Mouse (Mus musculus) hindbrain, embryonic 11.5 days (tissue): ENCODE measurements around the gene Cdk14. TPM values are rescaled to one million over a fixed set of nuclear protein-coding genes. Genes with fewer than 3 reads are reported as not detected.
A peak's percentile ranks its signal among the peaks of the same experiment; 100 is the strongest.

Experiments
- ATAC-seq: fragments of 200-750 bp; cut with Nextera tagmentation; 2 replicates; pipeline ENCODE4 v1.8.0; 2017; ENCODE audit warnings: mild to moderate bottlenecking, moderate TSS enrichment, moderate library complexity; ENCODE audit not compliant: low FRiP score
- DNase-seq: peaks from one replicate; pipeline ENCODE4 v3.0.0-alpha.2; 2015; ENCODE audit warnings: low spot score
- H3K27ac ChIP-seq: fragments of 300-500 bp; sonication (generic); 2 replicates; pipeline ENCODE4 v1.5.1; 2014; ENCODE audit warnings: mild to moderate bottlenecking, low read depth, low read length
- H3K27me3 ChIP-seq: fragments of 300-500 bp; sonication (generic); 2 replicates; pipeline ENCODE4 v1.6.1; 2014; ENCODE audit warnings: mild to moderate bottlenecking, low read length, moderate library complexity, mixed read lengths; ENCODE audit not compliant: control insufficient read depth, insufficient read depth
- H3K36me3 ChIP-seq: fragments of 300-500 bp; sonication (generic); 2 replicates; pipeline ENCODE4 v1.6.1; 2014; ENCODE audit warnings: mild to moderate bottlenecking, low read length, moderate library complexity, mixed read lengths; ENCODE audit not compliant: control insufficient read depth, insufficient read depth
- H3K4me1 ChIP-seq: fragments of 300-500 bp; sonication (generic); replicated peaks from 2 replicates; pipeline ENCODE4 v1.6.1; 2014; ENCODE audit warnings: low read length, mixed read lengths; ENCODE audit not compliant: control insufficient read depth, insufficient read depth
- H3K4me2 ChIP-seq: fragments of 300-500 bp; sonication (generic); replicated peaks from 2 replicates; pipeline ENCODE4 v1.6.1; 2014; ENCODE audit warnings: mild to moderate bottlenecking, low read depth, low read length
- H3K4me3 ChIP-seq: fragments of 300-500 bp; sonication (generic); 2 replicates; pipeline ENCODE4 v1.5.1; 2014; ENCODE audit warnings: low read depth, low read length
- H3K9ac ChIP-seq: fragments of 300-500 bp; sonication (generic); 2 replicates; pipeline ENCODE4 v1.6.1; 2014; ENCODE audit warnings: low read depth, low read length
- H3K9me3 ChIP-seq: fragments of 300-500 bp; sonication (generic); 2 replicates; pipeline ENCODE4 v1.6.1; 2016; ENCODE audit warnings: low read length; ENCODE audit not compliant: control insufficient read depth
- WGBS: fragments of 180-500 bp; shearing (Covaris S2); extraction: QIAGEN DNeasy Blood & Tissue Kit; methylation state at CpG from one replicate; pipeline ENCODE4 v1.1.7; 2014; 5-methylcytosine and 5-hydroxymethylcytosine counted together
- polyA plus RNA-seq: library from polyadenylated mRNA; unstranded; fragments of >200 nt; fragmentation: Nextera tagmentation; extraction: Ambion mirVana; gene quantifications from 2 replicates; pipeline ENCODE4 v1.2.1, GENCODE M21; 2014

Gene Cdk14
- polyA plus RNA-seq, 1 experiment from 2014 or later, result 35.7 TPM

GRCm38 (mm10) chr5:4853503-4853902 lies 566.6 kb downstream of the Cdk14 start:
- Histone ChIP-seq H3K27ac (no peak overlapping the region), H3K36me3 (no peaks in the 10 kb centered on the region), H3K4me1 (no peaks in the 10 kb centered on the region; the same call in 1 of the 2 replicates), H3K9ac (no peak overlapping the region), H3K27me3 (no peaks in the 10 kb centered on the region), H3K9me3 (no peaks in the 10 kb centered on the region), H3K4me3 (no peak overlapping the region), H3K4me2 (no peak overlapping the region)
- DNase-seq, result no peak
- ATAC-seq, result no peak
- 86% methylated on average over 2 of the region's 2 CpGs for WGBS

DNA sequence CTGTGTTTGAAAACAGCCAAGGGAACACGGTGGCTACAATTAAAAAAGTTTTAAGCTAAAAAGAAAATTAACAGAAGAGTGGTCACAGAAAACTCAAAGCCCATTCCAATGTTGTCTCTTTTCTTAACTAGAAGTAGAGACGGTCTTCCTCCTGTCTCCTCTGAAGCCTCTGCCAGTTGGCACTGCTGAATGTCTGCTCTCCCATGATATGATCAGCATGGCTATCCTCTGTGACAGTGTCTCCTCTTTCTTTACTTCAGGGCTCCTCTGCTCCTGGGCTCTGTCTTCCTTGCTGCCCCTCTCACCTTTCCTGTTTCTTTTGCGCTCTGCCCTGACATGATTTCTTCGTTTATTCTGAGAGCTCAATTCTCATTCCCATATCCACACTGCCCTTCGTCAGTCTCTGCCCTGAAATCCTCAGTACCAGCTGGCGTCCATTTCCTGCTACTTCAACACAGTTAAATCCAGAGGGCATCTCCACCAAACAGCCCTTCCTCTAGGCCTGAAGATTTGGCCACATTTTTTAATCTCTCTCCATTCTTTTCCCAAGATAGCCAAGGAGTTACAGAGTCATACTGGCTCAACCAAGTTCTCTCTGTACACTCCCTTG lies 567.3 kb downstream of the Cdk14 start:
- no peak overlapping the region for H3K9ac ChIP-seq
- H3K9me3 ChIP-seq, result no peaks in the 10 kb centered on the region
- H3K4me2 ChIP-seq, result no peak overlapping the region
- no peak for ATAC-seq
- no peaks in the 10 kb centered on the region for H3K27me3 ChIP-seq
- no peaks in the 10 kb centered on the region; the same call in 1 of the 2 replicates for H3K4me1 ChIP-seq
- no peak for DNase-seq
- 85% methylated on average over 6 of the region's 6 CpGs for WGBS
- H3K36me3 ChIP-seq, result no peaks in the 10 kb centered on the region
- no peak overlapping the region for H3K27ac ChIP-seq
- H3K4me3 ChIP-seq, result no peak overlapping the region

DNA sequence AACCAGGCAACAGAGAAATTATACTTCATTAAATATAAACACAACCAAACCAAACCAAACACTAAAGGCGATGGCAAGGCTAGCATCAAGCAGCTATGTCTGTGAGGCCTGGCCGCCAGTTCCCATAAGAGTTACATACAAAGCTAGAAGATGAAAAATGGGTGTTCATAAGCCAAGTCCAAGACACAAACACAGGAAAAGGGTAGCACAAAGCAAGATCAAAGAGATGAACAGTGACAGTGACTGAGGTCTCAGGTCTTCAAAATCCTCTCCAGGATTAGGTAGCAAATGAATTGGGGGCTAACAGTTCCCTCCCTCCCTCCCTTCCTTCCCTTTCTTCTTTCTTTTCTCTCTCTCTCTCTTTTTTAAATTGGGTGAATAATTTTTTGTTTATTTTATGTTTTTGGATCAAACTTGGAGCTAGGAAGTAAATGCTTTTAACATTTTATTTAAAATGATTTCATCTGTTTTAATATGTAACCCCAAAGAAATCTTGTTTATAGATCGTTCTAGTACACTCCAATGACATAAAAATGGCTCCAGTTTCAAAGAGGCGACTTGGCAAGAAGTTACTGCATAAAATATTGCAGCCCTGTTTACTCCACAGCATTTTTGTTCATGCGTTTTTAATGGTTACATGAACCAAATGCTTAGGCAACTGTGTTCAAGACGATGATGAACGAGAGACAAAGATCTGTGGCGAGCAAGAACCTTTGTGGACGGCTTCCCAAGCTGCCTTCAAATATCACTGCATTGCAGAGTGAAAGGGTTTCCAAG lies 568.0 kb downstream of the Cdk14 start:
- DNase-seq (no peak), ATAC-seq (no peak)
- Histone ChIP-seq H3K27ac (no peak overlapping the region), H3K4me3 (no peak overlapping the region), H3K9ac (no peak overlapping the region), H3K4me2 (no peak overlapping the region), H3K36me3 (no peaks in the 10 kb centered on the region), H3K27me3 (no peaks in the 10 kb centered on the region), H3K9me3 (no peaks in the 10 kb centered on the region), H3K4me1 (no peaks in the 10 kb centered on the region)
- WGBS, result 88% methylated on average over 9 of the region's 9 CpGs

DNA sequence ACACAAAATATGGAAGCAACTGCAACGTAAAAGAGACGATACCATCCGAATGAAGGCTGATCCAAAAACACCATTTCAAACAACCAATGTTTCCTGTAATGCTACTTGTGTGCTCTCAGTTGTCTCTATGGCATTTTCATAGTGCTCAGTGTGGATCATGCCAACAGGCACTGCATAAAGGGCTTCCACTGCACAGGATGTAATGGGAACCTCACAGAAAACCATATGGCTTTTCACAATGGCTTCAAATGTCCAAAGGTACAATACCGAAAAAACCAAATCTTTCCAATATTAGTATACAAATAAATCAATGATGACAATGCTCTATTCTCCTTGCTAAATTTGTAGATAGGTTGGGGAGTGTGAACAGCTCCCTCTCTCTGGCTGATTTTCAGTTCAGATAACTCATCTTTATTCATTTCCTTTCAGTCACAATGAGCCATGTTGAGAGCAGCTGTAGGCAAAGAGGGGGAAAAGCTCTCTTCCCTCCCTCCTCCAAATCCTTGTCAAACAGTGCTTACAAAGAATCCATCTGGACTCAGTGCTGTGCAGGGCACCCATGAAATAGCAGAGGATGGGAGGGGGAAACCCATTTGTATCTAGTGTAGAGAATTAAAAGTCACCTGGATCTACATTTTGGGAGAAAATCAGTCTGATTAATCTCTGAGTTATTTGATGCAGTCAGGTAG lies 568.7 kb downstream of the Cdk14 start:
- Histone ChIP-seq H3K36me3 (no peaks in the 10 kb centered on the region), H3K4me1 (no peaks in the 10 kb centered on the region), H3K27ac (no peak overlapping the region), H3K4me3 (no peak overlapping the region), H3K27me3 (no peaks in the 10 kb centered on the region), H3K9ac (no peak overlapping the region), H3K4me2 (no peak overlapping the region), H3K9me3 (no peaks in the 10 kb centered on the region)
- ATAC-seq, result peak; percentile 83
- 90% methylated on average over 4 of the region's 4 CpGs for WGBS
- DNase-seq, result peak; percentile 25

GRCm38 (mm10) chr5:4834819-4835480 lies 585.2 kb downstream of the Cdk14 start:
- H3K9ac ChIP-seq, result no peak overlapping the region
- WGBS, result 9% methylated on average over 13 of the region's 13 CpGs
- no peaks in the 10 kb centered on the region for H3K36me3 ChIP-seq
- no peak overlapping the region for H3K4me3 ChIP-seq
- DNase-seq (peak; percentile 78), ATAC-seq (peak; percentile 88)
- H3K4me1 ChIP-seq, result no peaks in the 10 kb centered on the region; the same call in 1 of the 2 replicates
- peaks cover 3% of the 10 kb centered on the region; the same call in 1 of the 2 replicates for H3K27me3 ChIP-seq
- H3K9me3 ChIP-seq, result no peaks in the 10 kb centered on the region
- no peak overlapping the region for H3K4me2 ChIP-seq
- peak overlapping the region; percentile 37 for H3K27ac ChIP-seq

- Histone ChIP-seq H3K27ac (no peak overlapping the region), H3K36me3 (no peaks in the 10 kb centered on the region), H3K27me3 (peaks cover 3% of the 10 kb centered on the region; the same call in 1 of the 2 replicates), H3K4me3 (no peak overlapping the region), H3K4me1 (no peaks in the 10 kb centered on the region; the same call in 1 of the 2 replicates), H3K9ac (no peak overlapping the region), H3K9me3 (no peaks in the 10 kb centered on the region), H3K4me2 (no peak overlapping the region)
- DNase-seq, result peak; percentile 50
- WGBS, result 17% methylated on average over 11 of the region's 11 CpGs
- peak; percentile 50 for ATAC-seq
Observed at GRCm38 (mm10) chr5:4833940-4834339, 586.2 kb downstream of the Cdk14 start.

GRCm38 (mm10) chr5:4826886-4827285 lies 593.2 kb downstream of the Cdk14 start:
- 87% methylated on average over 2 of the region's 2 CpGs for WGBS
- H3K4me3 ChIP-seq, result no peak overlapping the region
- no peaks in the 10 kb centered on the region for H3K27me3 ChIP-seq

DNA sequence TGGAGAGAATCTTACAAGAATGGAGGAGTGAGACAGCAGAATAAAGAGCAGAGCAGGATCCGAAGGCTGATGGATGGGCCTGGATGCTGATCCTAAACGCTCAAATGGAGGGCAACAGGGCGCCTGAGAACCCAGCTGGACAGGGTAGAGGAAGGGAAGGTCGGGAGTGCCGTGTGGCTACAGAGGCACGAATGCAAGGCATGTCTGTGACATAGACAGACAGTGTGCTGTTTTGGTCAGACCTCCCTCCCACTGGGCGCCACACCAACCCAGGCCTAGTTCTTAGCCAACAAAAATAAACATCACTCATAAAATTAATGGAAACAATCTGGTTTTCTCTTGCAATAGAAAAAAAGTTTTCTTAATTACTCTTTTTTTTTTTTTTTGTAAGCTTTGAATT lies 594.2 kb downstream of the Cdk14 start:
- H3K27ac ChIP-seq, result no peak overlapping the region
- H3K36me3 ChIP-seq, result no peaks in the 10 kb centered on the region
- H3K27me3 ChIP-seq, result no peaks in the 10 kb centered on the region
- H3K9ac ChIP-seq, result no peak overlapping the region
- H3K4me2 ChIP-seq, result no peak overlapping the region
- DNase-seq, result no peak
- no peaks in the 10 kb centered on the region for H3K9me3 ChIP-seq
- WGBS, result 54% methylated on average over 7 of the region's 7 CpGs
- no peak for ATAC-seq
- H3K4me1 ChIP-seq, result no peaks in the 10 kb centered on the region
- no peak overlapping the region for H3K4me3 ChIP-seq

More at GRCm38 (mm10) chr5:4826886-4827285, 593.2 kb downstream of the Cdk14 start:
- ATAC-seq (no peak), DNase-seq (no peak)
- no peak overlapping the region for H3K27ac ChIP-seq
- H3K4me2 ChIP-seq, result no peak overlapping the region
- no peaks in the 10 kb centered on the region for H3K4me1 ChIP-seq
- no peaks in the 10 kb centered on the region for H3K36me3 ChIP-seq
- no peaks in the 10 kb centered on the region for H3K9me3 ChIP-seq
- no peak overlapping the region for H3K9ac ChIP-seq
